Mouse (Mus musculus) NIH3T3 (cell line): ENCODE measurements around the gene Pfdn4.
"Not testable (repeated sequence)": the region's sequence is repeated elsewhere in the genome, so short reads cannot be mapped to it uniquely, and the experiment has no call there.

Source experiments
- DNase-seq: peaks from one replicate; pipeline ENCODE4 v3.0.0-alpha.2; 2012; ENCODE audit warnings: low read depth

The Pfdn4 gene

DNA sequence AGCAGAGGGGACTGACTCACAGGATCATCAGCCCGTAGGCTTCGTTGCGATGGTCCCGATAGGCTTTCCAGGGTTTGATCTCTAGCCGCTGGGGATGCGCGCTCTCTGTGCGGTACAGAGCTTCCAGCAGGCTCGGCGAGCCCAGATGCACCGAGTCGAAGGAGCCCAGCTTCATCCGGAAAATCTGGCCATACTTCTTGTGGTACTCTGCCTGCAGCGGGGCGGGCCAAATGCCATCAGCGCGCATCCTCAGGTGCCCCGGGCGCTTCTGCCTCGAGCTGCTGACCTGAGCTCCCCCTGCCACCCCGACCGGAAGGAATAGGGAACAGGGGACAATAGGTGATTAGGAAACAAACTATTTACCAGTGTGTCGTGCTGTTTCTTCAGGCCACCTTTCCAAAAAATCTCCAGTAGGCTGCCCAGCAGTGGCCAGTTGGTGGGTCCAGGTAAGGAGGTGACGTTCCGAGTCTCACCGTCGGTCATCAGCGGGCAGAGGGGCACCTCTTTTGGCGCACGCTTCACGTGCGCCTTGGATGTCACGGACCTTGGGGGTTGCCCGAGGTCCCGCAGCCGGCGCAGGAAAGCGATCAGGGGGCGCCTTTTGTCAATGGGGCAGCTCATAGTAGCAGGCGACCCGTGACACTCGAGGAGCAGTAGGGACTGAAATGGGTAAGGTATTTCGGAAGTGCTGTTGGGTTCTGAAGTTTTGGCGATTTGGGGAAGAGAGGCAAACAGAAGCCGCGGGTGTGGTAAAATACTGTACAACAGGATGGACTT lies at the start of gene Pfdn4:
Gene Pfdn4, plus strand, starts transcription at position 275 of the 777 bp plus-strand sequence.
- no peak for DNase-seq

DNA sequence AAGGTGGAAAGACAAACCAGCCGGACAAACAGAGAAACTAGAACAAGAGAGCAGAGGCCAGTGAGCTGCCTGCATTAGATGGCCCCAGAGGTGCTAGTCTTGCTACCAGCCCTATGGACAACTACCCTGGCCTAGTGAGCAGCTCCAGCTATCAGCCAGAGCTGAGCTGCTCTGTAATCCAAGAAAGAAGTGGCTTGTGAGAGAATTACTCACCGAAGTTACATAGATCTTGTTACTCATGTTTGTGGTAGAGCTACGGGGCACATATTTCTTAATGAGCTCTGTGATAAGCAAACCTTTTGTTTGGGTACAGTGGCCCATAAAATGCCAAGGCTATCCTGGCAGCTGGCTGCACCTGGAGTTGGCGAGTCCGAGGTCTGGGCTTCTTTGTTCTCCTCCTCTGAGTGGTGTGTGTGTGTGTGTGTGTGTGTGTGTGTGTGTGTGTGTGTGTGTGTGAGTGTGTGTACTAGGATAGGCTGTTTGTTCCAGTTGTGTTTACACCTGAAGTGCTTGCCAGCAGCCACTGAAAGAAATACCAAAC lies 49.3 kb upstream of the Pfdn4 start:
- no peak for DNase-seq

DNA sequence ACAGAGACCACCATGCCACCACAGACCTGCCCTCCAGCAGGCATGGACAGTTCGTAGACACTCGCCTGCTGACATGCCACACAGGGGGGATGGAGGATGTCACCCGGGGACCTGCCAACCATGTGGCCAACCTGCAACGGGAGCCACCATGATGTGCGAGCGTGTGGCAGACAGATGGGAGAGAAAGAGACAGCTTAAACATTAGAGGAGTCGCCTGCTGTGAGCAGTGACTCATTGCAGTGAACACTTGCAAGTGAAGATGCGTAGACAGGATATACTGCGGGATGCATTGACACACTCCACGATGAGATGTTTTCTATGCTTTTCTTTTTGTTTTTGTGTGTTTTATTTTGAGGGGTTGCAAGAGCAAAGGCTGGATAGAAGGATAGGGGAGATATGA lies 48.6 kb upstream of the Pfdn4 start:
- DNase-seq = no peak

DNA sequence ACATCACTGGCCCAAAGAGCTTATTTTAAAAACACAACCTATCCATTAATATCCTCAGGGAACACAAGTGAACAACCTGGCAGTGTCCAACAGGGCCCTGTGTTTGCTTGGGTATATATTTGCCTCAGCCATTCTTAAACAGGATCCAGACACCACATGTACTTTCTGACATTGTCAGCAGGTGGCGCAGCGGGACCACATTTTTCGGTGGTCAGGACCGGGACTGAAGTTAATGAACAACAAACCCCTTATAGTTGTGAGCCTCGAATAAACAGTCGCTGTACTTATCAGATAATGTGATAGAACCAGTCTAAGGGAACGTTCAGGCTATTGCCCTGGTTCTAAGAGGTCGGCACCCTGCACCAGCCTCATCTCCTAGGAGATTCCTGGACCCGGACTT lies 45.3 kb upstream of the Pfdn4 start:
- DNase-seq = peak; percentile 89

DNA sequence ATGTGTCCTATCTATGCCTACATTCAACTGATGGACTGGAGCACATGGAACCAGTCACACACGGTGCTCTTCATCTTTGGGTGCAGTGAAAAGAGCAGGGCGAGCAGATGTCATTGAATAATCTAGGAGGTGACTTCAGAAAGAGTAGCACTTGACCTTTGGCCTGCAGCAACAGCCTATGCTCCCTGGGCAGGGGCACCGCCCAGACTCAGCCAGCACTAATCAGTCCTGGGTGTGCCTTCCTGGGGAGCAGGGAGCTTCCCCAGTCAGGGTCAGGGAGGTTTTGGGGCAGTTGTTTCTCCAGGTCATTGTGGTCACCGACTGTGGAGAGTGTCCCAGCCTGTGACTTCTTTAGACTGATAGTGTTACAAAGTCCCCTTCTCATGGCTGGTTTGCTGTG lies 42.4 kb upstream of the Pfdn4 start:
- not testable (repeated sequence) for DNase-seq

DNA sequence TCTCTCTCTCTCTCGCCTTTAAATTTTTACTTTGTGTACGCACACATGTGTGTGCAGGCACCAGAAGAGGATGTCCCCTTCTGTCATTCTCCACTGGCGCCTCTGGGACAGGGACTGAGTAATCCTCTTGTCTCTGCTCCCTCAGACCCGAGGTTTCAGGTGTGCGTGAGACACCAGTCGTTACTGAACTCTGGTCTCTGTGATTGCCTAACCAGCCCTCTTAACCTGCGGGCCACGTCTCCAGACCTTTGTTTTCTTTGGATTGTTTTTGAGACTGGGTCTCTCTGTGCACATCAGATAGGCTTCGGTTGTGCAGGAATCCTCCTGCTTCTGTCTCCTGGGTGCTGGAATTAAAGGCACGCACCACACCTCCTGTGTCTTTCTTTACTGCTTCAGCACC lies 37.0 kb upstream of the Pfdn4 start:
- no peak for DNase-seq

DNA sequence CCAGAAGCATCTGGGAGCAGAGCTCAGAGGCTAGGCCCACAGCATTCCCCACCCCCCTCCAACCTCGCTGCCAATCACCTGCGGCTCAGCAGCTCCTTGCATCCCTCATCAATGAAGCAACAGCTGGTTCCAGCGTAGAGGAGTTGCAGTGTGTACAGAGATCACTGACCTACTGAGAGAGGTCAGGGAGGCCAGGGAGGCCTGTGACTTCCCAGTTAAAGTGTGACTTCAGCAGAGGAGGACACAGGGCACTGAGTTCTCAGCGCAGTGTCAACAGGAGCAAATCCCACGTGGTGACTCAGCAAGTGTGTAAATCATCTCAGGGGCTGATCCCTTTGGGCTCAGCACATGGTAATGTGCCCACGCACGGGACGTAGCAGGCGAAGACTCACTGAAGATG lies 36.4 kb upstream of the Pfdn4 start:
- no peak for DNase-seq

DNA sequence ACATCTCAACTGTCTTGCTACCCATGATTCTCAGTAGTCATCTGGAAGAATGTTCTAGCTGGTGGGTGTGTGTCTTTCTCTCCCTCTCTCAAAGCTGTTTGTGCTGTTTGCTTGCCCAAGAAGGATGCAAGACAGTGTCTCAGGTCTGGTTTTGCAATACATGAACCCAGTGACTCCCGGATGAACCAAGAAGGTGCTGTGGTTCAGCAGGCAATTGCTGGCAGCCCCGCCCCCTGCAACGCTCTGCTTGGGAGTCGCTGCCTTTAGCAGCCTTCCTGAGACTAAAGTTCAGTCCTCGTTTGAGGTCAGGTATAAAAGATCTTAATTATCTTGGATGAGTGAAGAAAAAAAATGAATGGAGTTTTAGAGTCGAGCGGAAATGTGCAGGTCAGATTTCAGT lies 34.6 kb upstream of the Pfdn4 start:
- DNase-seq = no peak

DNA sequence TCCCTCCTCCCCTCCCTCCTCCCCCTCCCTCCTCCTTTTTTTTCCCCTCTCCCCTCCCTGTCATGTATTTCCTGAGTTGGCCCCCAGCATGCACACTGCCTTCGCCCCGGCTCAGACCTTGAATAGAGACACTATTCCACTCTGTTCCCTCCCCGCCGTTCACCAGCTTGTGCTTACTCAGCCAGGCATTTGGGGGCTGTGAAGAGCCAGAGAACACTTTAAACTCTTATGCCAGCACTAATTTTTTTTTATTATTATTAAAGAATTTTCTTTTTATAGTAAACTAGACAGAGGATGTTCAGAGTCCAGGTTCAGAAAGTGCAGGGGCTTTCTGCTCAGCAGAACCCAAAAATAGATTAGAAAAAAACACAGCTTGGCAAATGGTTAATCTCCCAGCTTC lies 31.4 kb upstream of the Pfdn4 start:
- DNase-seq = no peak

DNA sequence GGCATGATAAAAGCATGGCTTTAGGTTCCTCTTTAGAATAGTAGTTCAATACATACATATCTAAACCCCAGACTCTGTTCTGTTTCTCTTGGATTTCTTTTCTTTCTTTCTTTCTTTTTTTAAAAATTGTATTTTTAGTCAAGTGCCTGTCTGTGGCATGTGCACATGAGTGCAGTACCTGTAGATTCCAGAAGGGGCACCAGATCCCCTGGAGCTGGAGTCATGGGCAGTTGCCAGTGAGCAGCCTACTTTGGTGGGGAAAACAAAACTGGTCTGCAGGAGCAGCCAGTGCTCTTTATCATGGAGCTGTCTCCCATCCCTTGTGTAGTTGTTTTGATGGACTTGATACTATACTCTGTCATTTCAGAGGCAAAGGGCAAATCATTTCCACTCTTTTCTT lies 28.2 kb upstream of the Pfdn4 start:
- DNase-seq = peak; percentile 47

DNA sequence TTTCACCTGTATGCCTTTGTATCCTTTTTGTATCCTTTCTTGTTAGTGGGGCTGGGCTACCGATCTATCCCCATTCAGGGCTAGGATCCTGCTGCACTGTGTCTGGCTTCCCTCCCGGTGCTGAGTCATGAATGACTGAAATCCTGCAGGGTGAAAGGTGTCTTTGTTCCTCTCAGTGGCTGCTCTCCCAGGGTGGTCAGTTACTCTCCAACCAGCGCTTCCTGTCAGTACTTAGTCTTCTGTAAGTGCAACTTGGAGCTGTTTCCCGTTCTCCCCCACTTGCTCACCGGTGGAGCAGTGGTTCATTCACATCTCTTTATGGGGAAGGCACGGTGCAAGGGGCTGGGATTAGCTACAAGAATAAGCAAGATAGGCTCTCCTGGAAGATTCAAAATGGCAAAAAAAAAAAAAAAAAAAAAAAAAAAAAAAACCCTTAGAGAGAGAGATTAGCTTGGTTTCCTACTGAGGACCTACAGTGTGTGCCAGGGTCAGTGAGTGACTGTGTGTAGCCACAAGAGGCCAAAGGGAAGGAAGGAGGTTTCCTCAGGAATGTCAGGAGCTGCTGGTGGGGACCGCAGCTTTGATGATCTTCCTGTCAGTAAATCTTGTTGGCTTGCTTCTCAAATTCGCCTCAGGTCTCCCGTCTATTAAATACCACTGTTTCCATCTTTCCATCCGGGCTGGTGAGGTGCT lies 26.5 kb upstream of the Pfdn4 start:
- peak; percentile 84 for DNase-seq

DNA sequence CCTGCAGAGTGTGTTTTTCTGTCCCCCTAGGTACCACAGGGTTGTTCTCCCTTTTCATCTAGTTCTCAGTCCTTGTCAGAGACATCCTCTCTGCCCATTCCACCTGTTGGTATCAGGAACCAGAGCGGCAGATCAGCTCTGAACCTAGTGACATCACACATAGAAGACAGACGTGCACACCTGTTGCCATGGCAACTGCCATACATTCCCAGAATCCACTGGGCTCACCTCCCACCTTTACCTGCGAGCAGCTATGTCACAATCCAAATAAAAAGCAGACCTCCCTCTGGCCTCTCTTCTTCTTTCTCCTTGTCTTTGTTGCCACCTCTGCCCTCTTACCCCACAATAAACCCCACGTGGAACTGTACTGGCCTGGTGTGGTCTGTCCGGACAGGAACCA lies 25.6 kb upstream of the Pfdn4 start:
- DNase-seq = no peak

DNA sequence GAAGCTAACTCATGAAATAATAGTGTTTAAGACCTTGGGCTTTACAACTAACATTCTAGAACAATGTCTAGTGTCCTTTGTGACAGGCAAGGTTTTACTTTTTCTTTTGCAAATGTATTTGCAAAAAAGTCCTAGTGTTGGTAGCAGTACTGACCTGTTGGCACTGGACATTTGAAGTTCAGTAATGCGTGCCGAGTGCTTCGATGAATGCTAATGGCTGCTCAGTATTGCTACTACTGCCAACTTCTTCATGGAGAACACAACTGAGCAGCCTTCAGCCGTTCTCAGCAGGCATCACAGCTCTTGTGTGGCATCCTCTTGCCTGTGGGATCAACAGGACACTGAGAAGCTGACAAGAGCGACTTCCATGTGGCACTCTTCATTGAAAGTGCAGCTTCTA lies 22.1 kb upstream of the Pfdn4 start:
- no peak for DNase-seq

DNA sequence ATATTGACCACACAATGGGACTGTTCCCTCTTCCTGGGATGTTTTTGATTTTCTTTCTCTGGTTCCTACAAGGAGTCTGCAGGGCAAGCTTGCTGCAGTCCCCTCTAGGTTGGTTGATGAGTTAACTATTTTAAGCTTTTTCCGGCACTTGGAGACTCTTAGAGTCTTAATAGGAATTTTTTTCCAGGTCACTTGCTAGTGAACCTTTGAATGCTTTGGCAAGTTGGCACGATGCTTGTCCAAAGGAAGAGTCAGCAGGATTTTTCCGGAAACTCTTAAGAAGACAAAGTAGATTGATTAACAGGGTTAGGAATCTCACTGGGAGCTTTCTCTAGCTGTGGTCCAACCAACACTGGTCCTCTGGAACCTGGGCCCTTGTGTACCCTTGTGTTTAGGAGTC lies 21.1 kb upstream of the Pfdn4 start:
- no peak for DNase-seq

DNA sequence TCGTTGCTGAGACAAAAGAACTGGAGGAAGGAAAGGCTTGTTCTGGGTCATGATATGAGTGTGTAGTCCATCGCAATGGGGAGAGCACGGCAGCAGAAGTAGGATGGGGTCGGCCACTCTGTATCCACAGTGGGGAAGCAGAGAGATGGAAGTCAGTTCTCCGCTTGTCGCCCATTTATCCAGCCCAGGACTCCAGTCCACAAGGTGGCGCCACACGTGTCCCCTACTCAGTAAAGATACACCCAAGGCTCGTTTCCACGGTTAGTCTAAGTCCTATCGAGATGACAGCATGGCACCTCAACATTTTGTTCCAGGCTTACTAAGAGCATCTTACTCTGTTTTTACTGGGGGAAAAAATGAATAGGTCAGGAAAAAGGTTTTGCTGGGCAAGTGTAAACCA lies 20.0 kb upstream of the Pfdn4 start:
- DNase-seq = no peak

DNA sequence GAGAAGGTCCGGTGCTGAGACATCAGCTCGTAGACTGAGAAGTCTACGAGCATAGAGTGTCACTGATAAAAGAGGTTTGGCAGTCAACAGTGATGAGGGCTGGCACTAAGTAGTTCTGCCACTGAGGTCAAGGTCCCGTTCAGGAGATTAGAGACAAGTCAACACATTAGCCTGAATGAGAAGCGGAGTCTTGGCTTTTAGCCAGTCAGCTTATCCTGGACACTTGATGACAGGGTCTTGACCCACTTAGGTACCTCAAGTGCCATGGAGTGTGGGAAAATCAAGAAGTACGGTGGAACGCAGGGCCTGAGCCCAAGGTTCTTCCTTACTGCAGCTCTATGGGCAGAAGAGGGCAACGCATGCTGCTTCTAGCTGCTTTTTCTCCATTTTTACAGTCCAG lies 19.6 kb upstream of the Pfdn4 start:
- DNase-seq = no peak

DNA sequence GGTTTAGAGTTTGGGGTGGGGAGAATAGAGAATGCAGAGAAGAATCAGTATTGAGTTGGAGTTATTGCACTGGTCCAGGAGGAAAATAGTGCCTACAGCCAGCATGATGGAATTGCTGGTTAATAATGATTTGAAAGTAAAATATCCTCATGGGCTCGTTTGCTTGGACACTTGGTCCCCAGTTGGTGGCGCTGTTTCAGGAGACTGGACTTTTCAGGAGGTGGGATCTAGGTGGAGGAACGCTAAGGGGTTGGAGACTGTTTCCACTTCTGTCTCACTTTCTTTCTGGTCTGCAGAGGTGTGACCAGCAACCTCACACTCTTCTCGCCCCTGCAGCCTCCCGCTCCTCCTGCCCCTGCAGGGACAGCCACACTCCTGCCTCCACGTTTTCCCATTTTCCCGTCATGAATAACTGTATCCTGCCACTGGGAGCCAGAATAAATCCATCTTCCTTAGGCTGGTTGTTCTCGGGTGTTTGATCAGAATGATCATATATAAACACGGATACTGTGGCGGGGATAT lies 14.1 kb upstream of the Pfdn4 start:
- DNase-seq = no peak

DNA sequence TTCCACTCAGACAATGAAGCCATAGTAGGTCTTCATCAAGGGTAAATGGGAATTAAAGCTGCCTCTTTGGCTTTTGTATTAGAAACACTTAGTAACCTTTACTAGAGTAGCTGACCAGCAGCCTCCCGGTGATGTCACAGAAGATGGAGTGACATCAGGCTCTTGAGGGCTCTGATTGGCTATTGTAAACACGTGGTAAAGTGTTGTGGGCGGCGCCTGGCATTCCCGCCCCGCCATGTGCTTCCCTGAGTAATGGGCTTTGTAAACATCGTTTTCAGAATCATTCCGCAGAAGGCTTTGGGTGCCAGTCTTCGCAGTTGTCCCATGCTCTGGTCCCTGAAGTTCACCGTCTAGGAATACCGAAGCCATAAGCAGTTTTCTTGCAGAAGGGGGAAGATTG lies 12.3 kb upstream of the Pfdn4 start:
- DNase-seq = no peak

DNA sequence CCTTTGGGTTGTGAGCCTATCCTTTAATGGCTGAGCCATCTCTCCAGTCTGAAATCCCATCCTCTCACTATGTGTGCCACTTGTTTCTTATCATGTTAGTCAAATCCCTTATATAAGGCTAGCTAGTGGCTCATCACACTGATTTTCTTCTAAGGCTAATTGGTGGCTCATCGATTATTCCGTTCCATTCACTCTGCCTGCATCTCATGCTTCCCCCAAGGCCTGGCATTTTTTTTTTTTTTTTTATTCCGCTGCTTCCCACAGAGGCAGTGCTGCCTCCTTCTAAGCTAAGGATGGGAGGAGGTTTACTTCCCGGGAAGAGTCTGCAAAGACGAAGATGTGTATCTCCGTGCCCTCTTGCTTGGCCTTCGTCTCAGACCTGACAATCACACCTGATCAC lies 9.0 kb upstream of the Pfdn4 start:
- DNase-seq = no peak

DNA sequence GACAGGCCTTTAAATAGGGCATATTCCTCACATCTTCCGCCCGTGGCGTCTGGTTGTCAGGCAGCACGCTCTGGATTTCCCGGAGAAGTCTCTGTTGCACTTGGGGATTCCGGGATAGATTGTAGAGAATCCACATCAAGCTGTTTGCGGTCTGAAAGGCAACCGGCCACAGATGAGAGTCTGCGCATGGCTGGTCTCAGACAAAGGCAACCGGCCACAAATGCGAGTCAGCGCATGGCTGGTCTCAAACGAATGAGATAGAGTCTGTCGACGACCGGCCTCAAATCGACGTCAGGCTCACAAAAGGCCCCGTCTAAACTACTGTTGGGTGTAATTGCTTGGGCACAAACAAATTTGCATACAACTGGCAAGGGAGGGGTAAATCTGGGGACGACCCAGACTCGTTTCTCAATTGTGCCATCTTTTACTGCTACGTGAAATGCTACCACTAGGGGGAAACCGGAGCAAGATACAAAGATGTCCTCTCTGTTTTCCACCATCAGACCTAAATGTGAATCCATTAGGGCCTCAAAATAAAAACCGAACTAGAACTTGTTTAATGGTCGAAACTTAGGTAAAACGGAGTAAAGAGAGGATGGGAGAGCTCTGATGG lies 8.2 kb upstream of the Pfdn4 start:
- peak; percentile 26 for DNase-seq

DNA sequence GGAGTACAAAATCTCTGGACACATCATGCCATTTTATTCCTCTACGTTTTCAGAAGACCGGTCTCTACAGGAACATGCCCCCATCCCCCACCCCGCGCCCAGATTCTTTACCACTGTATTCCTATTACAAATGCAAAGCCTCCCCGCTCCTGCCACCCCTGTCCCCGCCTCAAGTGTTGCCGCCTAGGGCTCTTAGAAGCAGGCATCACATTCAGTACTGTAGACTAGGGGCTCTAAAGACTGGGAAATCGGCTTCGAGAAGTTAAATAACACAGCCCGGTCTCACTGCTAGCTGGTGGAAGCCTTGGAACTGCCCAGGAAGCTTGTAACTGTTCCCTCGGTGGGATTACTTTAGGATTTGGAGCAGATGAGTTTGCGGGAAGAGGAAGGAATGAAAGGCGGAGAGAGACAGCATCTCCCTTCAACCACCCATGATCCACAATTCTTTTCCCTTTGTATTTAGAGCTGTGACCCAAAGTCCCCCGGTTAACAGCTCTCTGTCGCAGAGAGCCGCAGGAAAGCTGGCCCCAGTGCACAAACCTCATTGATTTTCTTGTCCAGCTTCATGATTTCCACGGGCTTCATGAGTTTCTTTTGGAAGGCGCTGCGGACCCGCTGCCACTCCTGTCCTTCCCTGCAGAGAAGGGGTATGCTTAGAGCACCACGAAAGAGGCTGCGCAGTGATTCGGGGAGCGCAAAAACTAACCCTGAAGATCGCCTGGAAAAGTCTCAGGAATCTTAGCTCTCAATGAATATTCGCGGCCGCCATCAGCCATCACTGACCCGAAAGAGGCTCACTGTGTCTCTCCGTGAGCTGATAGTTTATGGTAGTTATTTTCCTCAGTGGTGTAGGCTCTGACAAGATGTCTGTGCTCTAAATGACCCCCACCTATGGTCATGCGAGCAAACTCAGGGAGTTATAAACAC lies 1.2 kb upstream of the Pfdn4 start:
- DNase-seq = no peak

DNA sequence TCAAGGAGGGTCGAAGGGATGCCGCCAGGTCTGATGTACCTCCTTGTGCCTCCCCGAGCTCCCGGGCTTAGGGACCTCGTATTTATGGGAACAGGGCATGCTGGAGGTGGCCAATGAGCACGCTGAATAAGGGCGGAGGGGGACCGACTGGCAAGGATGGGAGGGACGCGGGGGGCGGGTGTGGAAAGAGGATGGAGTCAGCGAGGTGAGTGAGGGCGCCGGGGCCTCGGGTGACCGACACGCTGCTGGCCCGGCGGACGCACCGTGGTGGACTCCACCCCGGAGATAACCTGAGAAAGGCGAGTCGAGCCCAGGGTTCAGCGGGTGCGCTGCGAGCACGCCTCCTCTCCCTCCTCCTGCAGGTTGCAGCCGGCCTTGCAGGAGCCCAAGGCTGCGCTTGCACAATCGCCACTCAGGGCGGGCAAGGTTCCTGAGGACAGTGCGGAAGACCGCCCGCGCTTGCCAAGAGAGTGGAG lies 901 bp downstream of the Pfdn4 start, which contains the start of gene Cyp24a1:
Gene Cyp24a1, minus strand, starts transcription at position 55 of the 476 bp plus-strand sequence.
- peak; percentile 24 for DNase-seq
